In the genomic region with DNA sequence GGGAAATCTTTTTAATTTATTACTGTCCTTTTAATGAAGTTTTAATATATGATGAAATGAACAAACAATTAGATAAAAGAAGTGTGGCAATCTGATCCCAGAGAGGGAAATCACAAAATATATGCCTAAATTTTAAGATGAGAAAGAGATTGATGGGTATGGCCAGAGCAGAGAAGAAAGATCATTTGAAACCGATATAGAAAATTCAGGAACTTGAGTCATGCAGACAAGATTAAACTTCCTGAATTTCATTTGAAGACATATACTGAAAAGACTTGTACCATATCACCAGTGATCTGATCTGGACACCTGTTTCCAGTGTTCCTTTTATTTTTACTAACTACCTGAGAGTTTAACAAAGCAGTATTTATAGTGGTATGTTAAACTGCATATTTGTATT, we compare ENCODE assay signal across 32 mouse cellular contexts.
"Had no signal": no experiment of that assay in that cellular context is flagged by ENCODE, and none has a peak within 500 bp of the region (broad histone marks: within the 10 kb centered on the region; RNA-seq: fewer than 3 reads in every experiment).

No protein-coding gene starts in this region.

- ATAC-seq: hindbrain, embryonic 16.5 days; hindbrain, postnatal 0 days; inflammation-experienced regulatory T-cells, adult 6 months; intestine, embryonic 15.5 days; intestine, embryonic 16.5 days; intestine, postnatal 0 days had no signal

- H3K36me3 ChIP-seq: hindbrain, embryonic 12.5 days; hindbrain, embryonic 15.5 days; intestine, embryonic 15.5 days had no signal

- H3K9me3 ChIP-seq: heart, embryonic 15.5 days; hindbrain, embryonic 12.5 days; hindbrain, embryonic 13.5 days; hindbrain, embryonic 15.5 days; intestine, embryonic 15.5 days; kidney, embryonic 15.5 days had no signal

- H3K4me3 ChIP-seq: heart, embryonic 13.5 days; heart, embryonic 15.5 days; hindbrain, embryonic 10.5 days; hindbrain, embryonic 12.5 days; hindbrain, embryonic 13.5 days; hindbrain, embryonic 15.5 days; intestine, embryonic 15.5 days; kidney, embryonic 15.5 days; layer of hippocampus, adult 2 months; left cerebral cortex, adult 2 months had no signal

- DNase-seq: heart, postnatal 10 days; heart, postnatal 14 days; heart, postnatal 36 days; heart, postnatal 4 days; kidney, adult 11 months; kidney, adult 18-20 months; kidney, adult 8-10 months; kidney, adult 9 months; kidney, postnatal 10 days; kidney, postnatal 14 days; kidney, postnatal 25 days; kidney, postnatal 36 days; kidney, postnatal 4 days; layer of hippocampus, adult 9-11 months; layer of hippocampus, postnatal 36 days had no signal

- H3K9ac ChIP-seq: heart, embryonic 13.5 days; heart, embryonic 15.5 days; hindbrain, embryonic 12.5 days; hindbrain, embryonic 13.5 days; hindbrain, embryonic 14.5 days; hindbrain, embryonic 15.5 days; intestine, embryonic 15.5 days; kidney, embryonic 15.5 days had no signal

- H3K4me1 ChIP-seq: hindbrain, embryonic 10.5 days; hindbrain, embryonic 12.5 days; hindbrain, embryonic 13.5 days; hindbrain, embryonic 15.5 days; intestine, embryonic 15.5 days; kidney, embryonic 15.5 days had no signal

- H3K27ac ChIP-seq: heart, embryonic 13.5 days; heart, embryonic 15.5 days; hindbrain, embryonic 10.5 days; hindbrain, embryonic 12.5 days; hindbrain, embryonic 13.5 days; hindbrain, embryonic 14.5 days; hindbrain, embryonic 15.5 days; hindbrain, postnatal 0 days; intestine, embryonic 15.5 days; kidney, embryonic 15.5 days; kidney, postnatal 0 days; layer of hippocampus, adult 2 months; left cerebral cortex, adult 2 months had no signal

- H3K27me3 ChIP-seq: heart, embryonic 13.5 days; heart, embryonic 15.5 days; hindbrain, embryonic 12.5 days; hindbrain, embryonic 13.5 days; hindbrain, embryonic 15.5 days; intestine, embryonic 15.5 days; kidney, embryonic 15.5 days had no signal
